Mouse (Mus musculus): ENCODE measurements at regions not wholly inside any gene's neighbourhood (a gene's known extent, or its start where the extent isn't known, plus 50 kb on each side); places are given as distances from the start of the nearest gene placed in this dataset.
"Not testable (repeated sequence)": the region's sequence is repeated elsewhere in the genome, so short reads cannot be mapped to it uniquely, and the experiment has no call there.

DNA sequence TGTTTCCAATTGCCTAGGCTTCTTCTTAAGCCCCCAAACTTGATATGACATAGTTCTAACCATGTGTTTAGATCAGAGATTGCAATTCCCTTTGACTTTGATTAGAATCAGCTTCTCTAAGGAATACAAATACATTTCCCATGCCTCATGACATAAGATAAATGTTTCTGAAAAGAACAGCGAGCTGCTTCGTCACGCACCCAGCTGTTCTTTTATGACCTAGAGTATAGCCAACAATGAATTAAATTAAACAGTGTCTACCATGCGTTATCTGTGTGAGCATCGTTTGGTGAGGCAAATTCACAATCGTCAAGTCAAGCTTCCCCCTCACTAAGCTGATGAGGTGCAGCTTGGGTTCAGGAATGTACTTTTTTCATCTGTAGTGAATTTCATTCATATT, 261.8 kb upstream of the Dcbld2 start:
- H3K4me3 ChIP-seq (ENCODE audit: low read length): no peak overlapping the region
- H3K27ac ChIP-seq (ENCODE audit: low read depth, low read length): no peak overlapping the region
- no peaks in the 10 kb centered on the region for H3K9me3 ChIP-seq (ENCODE audit: control insufficient read depth, low read length)
- no peak overlapping the region for H3K4me2 ChIP-seq (replicated peaks; ENCODE audit: low read depth, low read length)
- H3K9ac ChIP-seq (ENCODE audit: low read depth, low read length): no peak overlapping the region
- no peaks in the 10 kb centered on the region for H3K4me1 ChIP-seq (ENCODE audit: control insufficient read depth, insufficient read depth, low read length)
- ATAC-seq (ENCODE audit: low FRiP score, low TSS enrichment): no peak
- no peaks in the 10 kb centered on the region for H3K27me3 ChIP-seq (ENCODE audit: control insufficient read depth, insufficient read depth, low read length)
- WGBS: 51% methylated on average over 6 of the region's 6 CpGs
- no peaks in the 10 kb centered on the region for H3K36me3 ChIP-seq (ENCODE audit: control insufficient read depth, insufficient read depth, low read length)

DNA sequence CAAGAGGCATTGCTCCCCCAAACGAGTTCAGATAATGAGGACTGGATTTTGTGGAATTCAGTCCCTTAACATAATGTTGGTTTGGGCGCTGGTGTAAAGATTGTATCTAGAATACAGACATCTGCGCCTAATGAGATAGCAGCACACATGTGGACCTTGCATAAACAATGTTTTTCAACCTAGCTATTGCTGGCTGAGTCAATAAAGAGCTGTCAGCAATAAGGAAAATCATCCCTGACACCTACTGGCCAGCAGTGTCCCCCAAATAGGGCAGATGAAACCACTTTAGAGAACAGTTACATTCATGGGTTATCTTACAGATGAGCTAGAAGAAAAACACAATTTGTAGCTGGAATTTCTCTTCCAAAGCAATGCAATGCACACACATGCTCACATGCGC, 252.7 kb upstream of the Dcbld2 start:
- Histone ChIP-seq H3K27me3 (ENCODE audit: control insufficient read depth, insufficient read depth, low read length) (no peaks in the 10 kb centered on the region), H3K9me3 (ENCODE audit: control insufficient read depth, low read length) (no peaks in the 10 kb centered on the region), H3K4me1 (ENCODE audit: control insufficient read depth, insufficient read depth, low read length) (no peaks in the 10 kb centered on the region), H3K36me3 (ENCODE audit: control insufficient read depth, insufficient read depth, low read length) (no peaks in the 10 kb centered on the region), H3K9ac (ENCODE audit: low read depth, low read length) (no peak overlapping the region), H3K4me2 (replicated peaks; ENCODE audit: low read depth, low read length) (no peak overlapping the region), H3K27ac (ENCODE audit: low read depth, low read length) (no peak overlapping the region), H3K4me3 (ENCODE audit: low read length) (no peak overlapping the region)
- ATAC-seq (ENCODE audit: low FRiP score, low TSS enrichment): no peak
- 49% methylated on average over 4 of the region's 4 CpGs for WGBS

- no peak overlapping the region for H3K4me3 ChIP-seq (ENCODE audit: low read length)
- no peaks in the 10 kb centered on the region for H3K4me1 ChIP-seq (ENCODE audit: control insufficient read depth, insufficient read depth, low read length)
- no peak for ATAC-seq (ENCODE audit: low FRiP score, low TSS enrichment)
- no peak overlapping the region for H3K9ac ChIP-seq (ENCODE audit: low read depth, low read length)
- no peaks in the 10 kb centered on the region for H3K27me3 ChIP-seq (ENCODE audit: control insufficient read depth, insufficient read depth, low read length)
- H3K4me2 ChIP-seq (replicated peaks; ENCODE audit: low read depth, low read length): no peak overlapping the region
- no peaks in the 10 kb centered on the region for H3K36me3 ChIP-seq (ENCODE audit: control insufficient read depth, insufficient read depth, low read length)
- WGBS: 61% methylated on average over 5 of the region's 5 CpGs
- H3K9me3 ChIP-seq (ENCODE audit: control insufficient read depth, low read length): no peaks in the 10 kb centered on the region
- no peak overlapping the region for H3K27ac ChIP-seq (ENCODE audit: low read depth, low read length)
Measured at GRCm38 (mm10) chr16:58178744-58179401, 229.4 kb upstream of the Dcbld2 start.

- not testable (repeated sequence) for H3K4me3 ChIP-seq (ENCODE audit: low read length); H3K4me1 ChIP-seq (ENCODE audit: control insufficient read depth, insufficient read depth, low read length); H3K9me3 ChIP-seq (ENCODE audit: control insufficient read depth, low read length); H3K9ac ChIP-seq (ENCODE audit: low read depth, low read length); H3K36me3 ChIP-seq (ENCODE audit: control insufficient read depth, insufficient read depth, low read length); H3K4me2 ChIP-seq (replicated peaks; ENCODE audit: low read depth, low read length); H3K27me3 ChIP-seq (ENCODE audit: control insufficient read depth, insufficient read depth, low read length); H3K27ac ChIP-seq (ENCODE audit: low read depth, low read length); ATAC-seq (ENCODE audit: low FRiP score, low TSS enrichment)
Measured at GRCm38 (mm10) chr16:58179981-58180380, 228.3 kb upstream of the Dcbld2 start.

GRCm38 (mm10) chr16:58194619-58195497, 213.4 kb upstream of the Dcbld2 start:
- Histone ChIP-seq H3K36me3 (ENCODE audit: control insufficient read depth, insufficient read depth, low read length) (no peaks in the 10 kb centered on the region), H3K27me3 (ENCODE audit: control insufficient read depth, insufficient read depth, low read length) (no peaks in the 10 kb centered on the region), H3K4me3 (ENCODE audit: low read length) (no peak overlapping the region), H3K4me1 (ENCODE audit: control insufficient read depth, insufficient read depth, low read length) (no peaks in the 10 kb centered on the region), H3K27ac (ENCODE audit: low read depth, low read length) (no peak overlapping the region), H3K9ac (ENCODE audit: low read depth, low read length) (no peak overlapping the region), H3K4me2 (replicated peaks; ENCODE audit: low read depth, low read length) (no peak overlapping the region), H3K9me3 (ENCODE audit: control insufficient read depth, low read length) (no peaks in the 10 kb centered on the region)
- 54% methylated on average over 5 of the region's 5 CpGs for WGBS
- no peak for ATAC-seq (ENCODE audit: low FRiP score, low TSS enrichment)

GRCm38 (mm10) chr16:58211872-58212271, 196.4 kb upstream of the Dcbld2 start:
- Histone ChIP-seq H3K9me3 (ENCODE audit: control insufficient read depth, low read length) (no peaks in the 10 kb centered on the region), H3K27ac (ENCODE audit: low read depth, low read length) (no peak overlapping the region), H3K36me3 (ENCODE audit: control insufficient read depth, insufficient read depth, low read length) (no peaks in the 10 kb centered on the region), H3K4me3 (ENCODE audit: low read length) (no peak overlapping the region), H3K9ac (ENCODE audit: low read depth, low read length) (no peak overlapping the region), H3K4me2 (replicated peaks; ENCODE audit: low read depth, low read length) (no peak overlapping the region), H3K4me1 (ENCODE audit: control insufficient read depth, insufficient read depth, low read length) (no peaks in the 10 kb centered on the region), H3K27me3 (ENCODE audit: control insufficient read depth, insufficient read depth, low read length) (no peaks in the 10 kb centered on the region)
- 84% methylated on average over 2 of the region's 2 CpGs for WGBS
- no peak for ATAC-seq (ENCODE audit: low FRiP score, low TSS enrichment)

DNA sequence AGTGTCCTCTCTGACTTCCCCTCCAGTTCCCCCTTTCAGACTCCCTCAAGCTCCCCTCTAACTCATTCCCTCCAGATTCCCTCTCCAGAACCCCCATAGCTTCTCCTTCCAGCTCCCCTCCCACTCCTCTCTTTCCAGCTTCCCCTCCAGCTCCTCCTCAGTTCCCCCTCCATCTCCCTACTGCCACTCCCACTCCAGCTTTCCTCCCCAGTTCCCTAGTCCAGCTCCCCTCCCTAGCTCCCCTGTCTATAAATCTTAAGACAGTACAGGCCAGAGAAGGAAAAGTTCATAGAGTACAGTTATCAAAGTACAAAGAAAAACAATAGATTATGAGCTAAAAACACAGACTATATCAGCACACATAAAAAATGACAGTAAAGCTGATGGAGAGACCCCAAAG, 173.6 kb upstream of the Dcbld2 start:
- no peak overlapping the region for H3K4me2 ChIP-seq (replicated peaks; ENCODE audit: low read depth, low read length)
- H3K4me1 ChIP-seq (ENCODE audit: control insufficient read depth, insufficient read depth, low read length): no peaks in the 10 kb centered on the region
- H3K4me3 ChIP-seq (ENCODE audit: low read length): no peak overlapping the region
- H3K36me3 ChIP-seq (ENCODE audit: control insufficient read depth, insufficient read depth, low read length): no peaks in the 10 kb centered on the region
- no peak overlapping the region for H3K9ac ChIP-seq (ENCODE audit: low read depth, low read length)
- ATAC-seq (ENCODE audit: low FRiP score, low TSS enrichment): peak; percentile 68
- H3K27ac ChIP-seq (ENCODE audit: low read depth, low read length): no peak overlapping the region
- no peaks in the 10 kb centered on the region for H3K9me3 ChIP-seq (ENCODE audit: control insufficient read depth, low read length)
- H3K27me3 ChIP-seq (ENCODE audit: control insufficient read depth, insufficient read depth, low read length): no peaks in the 10 kb centered on the region

GRCm38 (mm10) chr16:58236857-58237256, 171.4 kb upstream of the Dcbld2 start:
- Histone ChIP-seq H3K4me1 (ENCODE audit: control insufficient read depth, insufficient read depth, low read length) (no peaks in the 10 kb centered on the region), H3K27ac (ENCODE audit: low read depth, low read length) (no peak overlapping the region), H3K9ac (ENCODE audit: low read depth, low read length) (no peak overlapping the region), H3K9me3 (ENCODE audit: control insufficient read depth, low read length) (no peaks in the 10 kb centered on the region), H3K27me3 (ENCODE audit: control insufficient read depth, insufficient read depth, low read length) (no peaks in the 10 kb centered on the region), H3K36me3 (ENCODE audit: control insufficient read depth, insufficient read depth, low read length) (no peaks in the 10 kb centered on the region), H3K4me2 (replicated peaks; ENCODE audit: low read depth, low read length) (no peak overlapping the region), H3K4me3 (ENCODE audit: low read length) (no peak overlapping the region)
- WGBS: 87% methylated on average over 1 of the region's 1 CpGs
- ATAC-seq (ENCODE audit: low FRiP score, low TSS enrichment): no peak

DNA sequence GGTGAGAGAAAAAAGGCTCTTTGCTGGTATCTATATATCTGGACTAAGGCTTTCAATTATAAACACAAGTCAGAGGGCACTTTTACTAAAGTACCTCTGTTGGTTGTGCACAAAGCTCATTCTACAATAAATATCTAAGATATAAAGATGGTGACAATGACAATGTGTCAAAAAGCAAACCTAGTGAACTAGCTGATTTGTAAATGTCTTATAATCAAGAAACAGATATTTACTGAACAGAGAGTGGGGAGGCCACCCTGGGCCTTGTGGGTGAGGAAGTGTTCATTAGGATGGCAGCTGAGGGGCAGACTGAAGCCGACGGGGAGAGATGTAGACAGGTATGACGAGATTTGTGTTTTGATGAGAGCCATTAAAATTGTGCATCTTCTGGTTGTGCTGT, 132.0 kb upstream of the Dcbld2 start:
- WGBS: 92% methylated on average over 3 of the region's 3 CpGs
- ATAC-seq (ENCODE audit: low FRiP score, low TSS enrichment): no peak
- no peaks in the 10 kb centered on the region for H3K4me1 ChIP-seq (ENCODE audit: control insufficient read depth, insufficient read depth, low read length)
- H3K4me2 ChIP-seq (replicated peaks; ENCODE audit: low read depth, low read length): no peak overlapping the region
- no peaks in the 10 kb centered on the region for H3K27me3 ChIP-seq (ENCODE audit: control insufficient read depth, insufficient read depth, low read length)
- H3K9me3 ChIP-seq (ENCODE audit: control insufficient read depth, low read length): no peaks in the 10 kb centered on the region
- no peak overlapping the region for H3K4me3 ChIP-seq (ENCODE audit: low read length)
- no peak overlapping the region for H3K27ac ChIP-seq (ENCODE audit: low read depth, low read length)
- no peaks in the 10 kb centered on the region for H3K36me3 ChIP-seq (ENCODE audit: control insufficient read depth, insufficient read depth, low read length)
- no peak overlapping the region for H3K9ac ChIP-seq (ENCODE audit: low read depth, low read length)

Measured in kidney, embryonic 14.5 days (tissue).